Mouse (Mus musculus): ENCODE data around the gene Fmo6. TPM values are rescaled to one million over a fixed set of nuclear protein-coding genes. Genes with fewer than 3 reads are reported as not detected.

Fmo6 gene
- polyA plus RNA-seq, 1 experiment: 0.12 TPM

GRCm38 (mm10) chr1:162916661-162917060 lies 20.7 kb downstream of the Fmo6 start:
- no peak for DNase-seq (ENCODE audit: extremely low spot score in 1 of 2, low spot score in 1 of 2)

GRCm38 (mm10) chr1:162914932-162915556 lies 22.3 kb downstream of the Fmo6 start:
- no peak for DNase-seq (ENCODE audit: extremely low spot score in 1 of 2, low spot score in 1 of 2)

- DNase-seq (ENCODE audit: extremely low spot score in 1 of 2, low spot score in 1 of 2): no peak
Observed at GRCm38 (mm10) chr1:162912085-162912484, 25.2 kb downstream of the Fmo6 start.

GRCm38 (mm10) chr1:162901879-162902278 lies 35.4 kb downstream of the Fmo6 start:
- DNase-seq (ENCODE audit: extremely low spot score in 1 of 2, low spot score in 1 of 2): no peak

GRCm38 (mm10) chr1:162897838-162898811 lies 39.2 kb downstream of the Fmo6 start, which contains the start of gene Fmo2:
Gene Fmo2 (minus strand): TSS chr1:162898726.
- no peak for DNase-seq (ENCODE audit: extremely low spot score in 1 of 2, low spot score in 1 of 2)

- DNase-seq (ENCODE audit: extremely low spot score in 1 of 2, low spot score in 1 of 2): peak; percentile 7 to 88
Observed at GRCm38 (mm10) chr1:162895900-162896299, 41.4 kb downstream of the Fmo6 start.

GRCm38 (mm10) chr1:162893014-162893413 lies 44.3 kb downstream of the Fmo6 start:
- no peak for DNase-seq (ENCODE audit: extremely low spot score in 1 of 2, low spot score in 1 of 2)

GRCm38 (mm10) chr1:162891980-162892451 lies 45.3 kb downstream of the Fmo6 start:
- no peak for DNase-seq (ENCODE audit: extremely low spot score in 1 of 2, low spot score in 1 of 2)

- DNase-seq (ENCODE audit: extremely low spot score in 1 of 2, low spot score in 1 of 2): no peak
Observed at GRCm38 (mm10) chr1:162888646-162889045, 48.7 kb downstream of the Fmo6 start.

GRCm38 (mm10) chr1:162887644-162888043 lies 49.7 kb downstream of the Fmo6 start:
- no peak for DNase-seq (ENCODE audit: extremely low spot score in 1 of 2, low spot score in 1 of 2)

- DNase-seq (ENCODE audit: extremely low spot score in 1 of 2, low spot score in 1 of 2): no peak
Observed at GRCm38 (mm10) chr1:162886138-162886816, 51.0 kb downstream of the Fmo6 start.

- no peak for DNase-seq (ENCODE audit: extremely low spot score in 1 of 2, low spot score in 1 of 2)
Observed at GRCm38 (mm10) chr1:162882681-162883080, 54.6 kb downstream of the Fmo6 start.

GRCm38 (mm10) chr1:162879595-162880369 lies 57.5 kb downstream of the Fmo6 start:
- DNase-seq (ENCODE audit: extremely low spot score in 1 of 2, low spot score in 1 of 2): peak in 1 of 2 experiments; percentile 69

GRCm38 (mm10) chr1:162875091-162875490 lies 62.2 kb downstream of the Fmo6 start:
- DNase-seq (ENCODE audit: extremely low spot score in 1 of 2, low spot score in 1 of 2): no peak

- no peak for DNase-seq (ENCODE audit: extremely low spot score in 1 of 2, low spot score in 1 of 2)
Observed at GRCm38 (mm10) chr1:162871701-162872311, 65.5 kb downstream of the Fmo6 start.

- DNase-seq (ENCODE audit: extremely low spot score in 1 of 2, low spot score in 1 of 2): no peak
Observed at GRCm38 (mm10) chr1:162870978-162871377, 66.3 kb downstream of the Fmo6 start.

- DNase-seq (ENCODE audit: extremely low spot score in 1 of 2, low spot score in 1 of 2): no peak
Observed at GRCm38 (mm10) chr1:162867396-162867795, 69.9 kb downstream of the Fmo6 start.
